Mouse (Mus musculus) forebrain, embryonic 12.5 days (tissue): ENCODE results near the gene Fto. TPM values are rescaled to one million over a fixed set of nuclear protein-coding genes. Genes with fewer than 3 reads are reported as not detected.
A peak's percentile ranks its signal among the peaks of the same experiment; 100 is the strongest.

Experiments used
- ATAC-seq: fragments of 200-750 bp; cut with Nextera tagmentation; 2 replicates; pipeline ENCODE4 v1.8.0; 2017; ENCODE audit warnings: moderate TSS enrichment; ENCODE audit not compliant: low FRiP score
- H3K27ac ChIP-seq: fragments of 300-500 bp; sonication (generic); 2 replicates; pipeline ENCODE4 v1.5.1; 2016; ENCODE audit warnings: mild to moderate bottlenecking
- H3K27me3 ChIP-seq: fragments of 300-500 bp; sonication (generic); 2 replicates; pipeline ENCODE4 v1.6.1; 2016; ENCODE audit warnings: mild to moderate bottlenecking
- H3K36me3 ChIP-seq: fragments of 300-500 bp; sonication (generic); replicated peaks from 2 replicates; pipeline ENCODE4 v1.6.1; 2016; ENCODE audit warnings: mild to moderate bottlenecking
- H3K4me1 ChIP-seq: fragments of 300-500 bp; sonication (generic); 2 replicates; pipeline ENCODE4 v1.6.1; 2016
- H3K4me2 ChIP-seq: fragments of 300-500 bp; sonication (generic); 2 replicates; pipeline ENCODE4 v1.6.1; 2016; ENCODE audit warnings: mild to moderate bottlenecking, moderate library complexity
- H3K4me3 ChIP-seq: fragments of 300-500 bp; sonication (generic); replicated peaks from 2 replicates; pipeline ENCODE4 v1.5.1; 2016; ENCODE audit warnings: mild to moderate bottlenecking
- H3K9ac ChIP-seq: fragments of 300-500 bp; sonication (generic); 2 replicates; pipeline ENCODE4 v1.6.1; 2016; ENCODE audit warnings: mild to moderate bottlenecking
- H3K9me3 ChIP-seq: fragments of 300-500 bp; sonication (generic); 2 replicates; pipeline ENCODE4 v1.6.1; 2016
- WGBS: fragments of 180-500 bp; shearing (Covaris S2); methylation state at CpG from one replicate; pipeline ENCODE4 v1.1.7; 2016; 5-methylcytosine and 5-hydroxymethylcytosine counted together
- polyA plus RNA-seq: library from polyadenylated mRNA; unstranded; fragments of >200 nt; fragmentation: Nextera tagmentation; extraction: Ambion mirVana; gene quantifications from 2 replicates; pipeline ENCODE4 v1.2.1, GENCODE M21; 2016

Gene Fto
- polyA plus RNA-seq, 1 experiment from 2014 or later: 105 TPM

DNA sequence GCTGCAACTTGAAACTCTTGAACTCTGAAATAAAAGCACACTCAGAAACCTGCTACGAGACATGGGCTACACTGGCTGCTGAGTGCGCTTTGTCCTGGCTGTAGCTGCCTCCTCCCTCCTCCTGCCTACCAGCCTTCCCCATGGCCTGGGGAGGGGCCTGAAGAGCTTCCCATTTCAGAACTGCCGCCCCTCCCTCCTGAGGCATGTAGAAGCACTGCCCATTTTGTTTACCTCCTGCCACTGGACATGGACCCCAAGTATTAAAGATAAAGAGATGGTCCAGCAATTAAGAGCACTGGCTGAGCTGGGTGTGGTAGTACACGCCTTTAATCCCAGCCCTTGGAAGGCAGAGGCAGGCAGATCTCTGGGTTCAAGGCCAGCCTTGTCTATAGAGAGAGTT, 322.1 kb downstream of the Fto start:
- H3K9ac ChIP-seq: no peak overlapping the region
- no peaks in the 10 kb centered on the region for H3K36me3 ChIP-seq
- H3K27ac ChIP-seq: no peak overlapping the region
- 91% methylated on average over 4 of the region's 4 CpGs for WGBS
- peaks cover 64% of the 10 kb centered on the region for H3K27me3 ChIP-seq
- no peak overlapping the region for H3K4me2 ChIP-seq
- ATAC-seq: no peak
- peaks cover 19% of the 10 kb centered on the region for H3K4me1 ChIP-seq
- no peak overlapping the region for H3K4me3 ChIP-seq
- no peaks in the 10 kb centered on the region for H3K9me3 ChIP-seq

DNA sequence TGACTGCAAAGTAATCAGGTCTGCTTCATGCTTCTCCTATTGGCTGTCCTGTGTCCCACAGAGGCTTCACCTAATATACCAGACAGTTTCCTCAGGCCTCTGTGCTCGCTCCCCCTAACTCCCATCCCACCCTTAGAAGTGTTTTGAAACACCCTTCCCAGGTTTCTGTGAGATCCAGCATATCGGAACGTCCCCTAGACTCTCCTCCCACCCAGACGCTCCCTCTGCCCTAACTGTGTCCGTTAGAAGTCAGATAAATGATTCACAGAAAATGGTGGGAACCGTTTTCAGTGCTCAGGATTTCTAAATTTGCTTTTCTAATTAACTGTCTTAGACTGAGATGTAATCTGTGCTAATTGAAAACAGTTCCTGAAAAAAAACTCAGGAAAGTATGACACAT, 323.6 kb downstream of the Fto start:
- no peak for ATAC-seq
- Histone ChIP-seq H3K9me3 (no peaks in the 10 kb centered on the region), H3K4me3 (no peak overlapping the region), H3K9ac (no peak overlapping the region), H3K4me2 (no peak overlapping the region), H3K36me3 (no peaks in the 10 kb centered on the region), H3K4me1 (peaks cover 12% of the 10 kb centered on the region; the same call in 1 of the 2 replicates), H3K27me3 (peaks cover 71% of the 10 kb centered on the region), H3K27ac (no peak overlapping the region)
- WGBS: 82% methylated on average over 6 of the region's 6 CpGs

DNA sequence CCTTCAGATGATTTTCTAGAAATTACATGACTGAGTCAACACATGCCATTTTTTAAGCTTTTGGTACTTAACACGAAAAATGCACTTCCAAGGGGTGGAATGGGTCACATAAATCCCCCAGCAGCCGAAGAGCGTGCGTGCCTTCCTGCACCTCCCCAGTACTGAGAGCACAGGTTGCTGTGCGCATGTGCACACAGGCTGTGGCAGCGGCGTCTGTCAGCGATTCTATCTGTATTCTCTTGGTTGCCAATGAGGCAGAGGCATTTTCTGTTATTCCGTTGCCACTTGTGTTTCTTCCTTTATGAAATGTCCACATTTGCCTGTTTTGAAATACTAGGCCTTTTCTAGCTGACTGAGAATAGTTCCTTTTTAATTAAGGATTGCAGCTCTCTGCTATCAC, 324.4 kb downstream of the Fto start:
- Histone ChIP-seq H3K4me2 (no peak overlapping the region), H3K9ac (no peak overlapping the region), H3K36me3 (no peaks in the 10 kb centered on the region), H3K4me1 (peaks cover 12% of the 10 kb centered on the region; the same call in 1 of the 2 replicates), H3K27ac (no peak overlapping the region), H3K9me3 (no peaks in the 10 kb centered on the region), H3K27me3 (peaks cover 70% of the 10 kb centered on the region), H3K4me3 (no peak overlapping the region)
- WGBS: 84% methylated on average over 9 of the region's 9 CpGs
- no peak for ATAC-seq

DNA sequence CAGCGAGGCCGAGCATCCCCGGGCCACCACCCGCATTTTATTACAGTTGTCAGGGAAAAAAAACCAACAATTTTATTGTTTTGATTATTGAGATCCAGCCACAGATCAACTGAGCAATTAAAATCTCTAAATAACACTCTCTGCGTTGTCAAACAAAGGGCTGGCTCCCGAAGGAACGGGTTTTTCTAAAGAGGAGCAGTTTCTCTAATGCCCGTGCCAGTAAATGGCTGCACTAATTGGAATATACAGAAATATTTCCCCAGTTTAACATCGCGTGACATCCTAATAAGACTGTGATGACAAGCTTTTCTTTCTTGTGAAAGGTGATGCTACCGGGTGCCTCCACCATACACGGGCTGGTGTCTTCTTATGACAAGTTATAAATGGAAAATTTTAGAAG, 324.9 kb downstream of the Fto start:
- Histone ChIP-seq H3K4me1 (peaks cover 12% of the 10 kb centered on the region; the same call in 1 of the 2 replicates), H3K4me2 (no peak overlapping the region), H3K9ac (no peak overlapping the region), H3K36me3 (no peaks in the 10 kb centered on the region), H3K4me3 (no peak overlapping the region), H3K27me3 (peaks cover 74% of the 10 kb centered on the region), H3K9me3 (no peaks in the 10 kb centered on the region), H3K27ac (no peak overlapping the region)
- 45% methylated on average over 12 of the region's 12 CpGs for WGBS
- ATAC-seq: no peak

DNA sequence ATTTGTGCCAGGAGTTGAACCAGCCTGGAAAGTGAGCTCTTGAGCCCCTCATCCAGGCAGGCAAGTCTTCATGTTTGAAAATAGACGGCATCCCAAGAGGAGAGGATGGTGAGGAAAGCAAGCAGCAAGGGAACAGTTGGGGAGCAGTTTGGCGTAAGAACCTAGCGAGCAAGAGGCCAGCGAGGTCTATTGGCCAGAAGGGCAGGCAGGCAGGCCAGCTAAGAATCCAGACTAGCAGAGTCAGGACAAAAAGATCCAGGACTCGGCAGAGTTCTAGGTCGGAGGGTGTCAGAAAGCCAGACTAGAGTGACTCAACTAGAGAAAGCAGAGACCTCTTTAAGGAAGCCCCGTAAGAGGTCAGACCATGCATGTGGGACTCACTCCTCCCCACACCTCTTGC, 327.1 kb downstream of the Fto start:
- Histone ChIP-seq H3K9me3 (no peaks in the 10 kb centered on the region), H3K4me1 (0 out of 2 replicates have a peak, but pooled peaks cover 10% of the 10 kb centered on the region), H3K9ac (no peak overlapping the region), H3K27ac (no peak overlapping the region), H3K4me2 (no peak overlapping the region), H3K36me3 (no peaks in the 10 kb centered on the region), H3K27me3 (peaks cover 74% of the 10 kb centered on the region), H3K4me3 (no peak overlapping the region)
- WGBS: 79% methylated on average over 7 of the region's 7 CpGs
- no peak for ATAC-seq

DNA sequence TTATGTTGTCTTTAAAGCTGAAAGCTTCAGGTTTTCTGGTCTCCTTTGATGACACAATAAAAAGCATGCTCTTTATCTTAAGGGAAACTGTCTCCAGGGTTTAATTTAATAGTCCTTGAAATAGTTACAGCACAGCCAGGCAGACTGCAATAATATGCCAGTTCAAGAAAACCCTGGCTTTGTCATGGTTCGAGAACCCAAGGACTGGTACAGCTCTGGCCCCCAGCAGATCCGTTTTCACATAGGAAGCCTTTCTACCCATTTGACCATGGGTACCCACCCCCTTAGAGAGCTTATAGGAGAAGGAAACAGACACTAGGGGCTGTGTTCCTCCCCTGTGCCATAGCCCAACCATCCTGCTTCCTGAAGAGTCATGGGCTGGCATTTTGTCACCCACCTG, 332.2 kb downstream of the Fto start:
- H3K27ac ChIP-seq: no peak overlapping the region
- H3K36me3 ChIP-seq: no peaks in the 10 kb centered on the region
- no peak overlapping the region for H3K4me3 ChIP-seq
- peaks cover 30% of the 10 kb centered on the region for H3K4me1 ChIP-seq
- 48% methylated on average over 2 of the region's 2 CpGs for WGBS
- no peak overlapping the region for H3K4me2 ChIP-seq
- ATAC-seq: no peak
- H3K9ac ChIP-seq: no peak overlapping the region
- H3K27me3 ChIP-seq: peaks cover 83% of the 10 kb centered on the region
- H3K9me3 ChIP-seq: no peaks in the 10 kb centered on the region

DNA sequence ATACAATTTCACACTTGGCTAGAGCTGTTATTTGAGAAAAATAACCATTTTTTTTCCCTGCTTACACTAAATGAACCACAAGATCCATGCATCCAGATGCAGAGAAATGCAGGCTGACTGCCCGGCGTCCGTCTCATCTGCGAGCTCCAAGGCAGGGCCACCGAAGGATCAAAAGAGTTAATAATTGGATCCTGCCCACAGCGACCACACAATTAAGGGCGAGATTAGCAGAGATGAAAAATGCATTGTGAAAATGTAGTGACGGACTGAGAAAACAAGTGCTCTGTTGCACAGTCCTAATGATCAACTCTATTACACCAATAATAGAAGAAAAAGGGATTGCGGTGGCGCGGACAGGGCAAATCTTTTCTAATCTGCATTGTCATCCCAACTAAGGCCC, 334.6 kb downstream of the Fto start:
- H3K4me1 ChIP-seq: peaks cover 34% of the 10 kb centered on the region
- no peak overlapping the region for H3K9ac ChIP-seq
- H3K36me3 ChIP-seq: no peaks in the 10 kb centered on the region
- peaks cover 83% of the 10 kb centered on the region for H3K27me3 ChIP-seq
- H3K9me3 ChIP-seq: no peaks in the 10 kb centered on the region
- H3K27ac ChIP-seq: no peak overlapping the region
- 4% methylated on average over 11 of the region's 11 CpGs for WGBS
- H3K4me3 ChIP-seq: no peak overlapping the region
- H3K4me2 ChIP-seq: 0 out of 2 replicates have a peak overlapping the region, but pooled peaks have one; percentile 8
- no peak for ATAC-seq

DNA sequence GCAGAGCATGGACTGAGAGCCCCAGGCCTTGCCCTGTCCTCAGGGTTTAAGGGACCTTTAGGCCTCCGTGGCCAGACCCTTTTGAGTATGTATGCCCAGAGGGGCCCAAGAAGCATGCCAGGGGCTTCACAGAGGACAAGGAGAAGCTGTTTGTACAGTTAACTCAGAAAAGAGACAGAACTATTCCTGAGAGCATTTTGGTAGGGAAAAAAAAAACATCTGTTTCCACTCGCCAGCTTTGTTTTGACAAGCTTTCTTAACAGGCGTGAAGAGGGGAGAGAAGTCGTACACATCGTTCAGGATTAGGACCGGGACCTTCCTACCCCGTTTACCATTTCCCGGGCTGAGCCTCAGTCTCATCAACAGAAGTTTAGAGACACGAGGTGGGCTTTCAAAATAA, 335.5 kb downstream of the Fto start:
- no peak for ATAC-seq
- WGBS: 16% methylated on average over 9 of the region's 9 CpGs
- Histone ChIP-seq H3K27ac (no peak overlapping the region), H3K9me3 (no peaks in the 10 kb centered on the region), H3K4me2 (no peak overlapping the region), H3K9ac (no peak overlapping the region), H3K36me3 (no peaks in the 10 kb centered on the region), H3K4me3 (no peak overlapping the region), H3K4me1 (peaks cover 40% of the 10 kb centered on the region), H3K27me3 (peaks cover 78% of the 10 kb centered on the region)

DNA sequence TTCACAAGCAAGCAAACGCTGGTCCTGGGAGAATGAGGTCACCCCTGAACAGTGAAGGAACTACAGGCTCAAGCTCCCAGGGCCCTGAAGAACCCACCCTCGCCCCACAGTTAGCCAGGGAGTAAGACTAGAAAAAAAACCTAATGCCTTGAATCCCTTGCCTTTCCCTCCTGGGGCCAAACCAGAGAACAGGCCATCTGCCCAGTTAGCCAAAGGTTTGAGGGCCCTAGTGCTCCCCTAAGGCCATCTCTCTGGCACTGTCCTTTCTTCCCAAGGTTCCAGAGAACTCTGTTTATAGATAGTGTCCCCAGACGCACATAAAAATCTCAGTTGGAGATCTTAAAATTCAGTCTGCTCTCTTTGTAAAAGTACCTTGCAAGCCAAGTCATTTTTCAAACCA, 340.2 kb downstream of the Fto start:
- H3K27me3 ChIP-seq: peaks cover 65% of the 10 kb centered on the region
- H3K4me1 ChIP-seq: peaks cover 19% of the 10 kb centered on the region
- no peak overlapping the region for H3K4me3 ChIP-seq
- no peak for ATAC-seq
- no peaks in the 10 kb centered on the region for H3K36me3 ChIP-seq
- no peaks in the 10 kb centered on the region for H3K9me3 ChIP-seq
- 54% methylated on average over 3 of the region's 3 CpGs for WGBS
- H3K9ac ChIP-seq: no peak overlapping the region
- no peak overlapping the region for H3K27ac ChIP-seq
- H3K4me2 ChIP-seq: no peak overlapping the region

DNA sequence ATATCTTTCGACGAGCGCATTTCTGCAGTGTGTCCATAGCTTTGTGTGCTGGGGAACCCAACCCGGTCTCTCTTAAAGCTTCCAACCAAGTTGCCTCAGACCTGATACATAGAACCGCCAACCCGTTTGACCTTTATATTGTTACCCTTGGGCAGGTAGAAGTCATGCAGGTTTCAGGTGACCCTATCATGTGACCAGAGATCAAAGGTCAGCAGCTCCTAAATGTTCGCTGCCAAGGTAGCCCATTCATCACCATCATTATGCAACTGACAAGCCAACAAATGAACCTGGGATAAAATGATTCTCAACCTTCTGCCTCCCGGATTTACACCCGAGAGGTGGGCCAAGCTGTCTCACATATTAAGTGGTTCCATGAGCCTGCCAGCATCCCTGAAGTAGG, 344.1 kb downstream of the Fto start:
- WGBS: 89% methylated on average over 9 of the region's 9 CpGs
- Histone ChIP-seq H3K4me2 (no peak overlapping the region), H3K4me1 (peaks cover 11% of the 10 kb centered on the region; the same call in 1 of the 2 replicates), H3K9ac (no peak overlapping the region), H3K27ac (no peak overlapping the region), H3K9me3 (no peaks in the 10 kb centered on the region), H3K4me3 (no peak overlapping the region), H3K36me3 (no peaks in the 10 kb centered on the region), H3K27me3 (peaks cover 30% of the 10 kb centered on the region)
- ATAC-seq: no peak

DNA sequence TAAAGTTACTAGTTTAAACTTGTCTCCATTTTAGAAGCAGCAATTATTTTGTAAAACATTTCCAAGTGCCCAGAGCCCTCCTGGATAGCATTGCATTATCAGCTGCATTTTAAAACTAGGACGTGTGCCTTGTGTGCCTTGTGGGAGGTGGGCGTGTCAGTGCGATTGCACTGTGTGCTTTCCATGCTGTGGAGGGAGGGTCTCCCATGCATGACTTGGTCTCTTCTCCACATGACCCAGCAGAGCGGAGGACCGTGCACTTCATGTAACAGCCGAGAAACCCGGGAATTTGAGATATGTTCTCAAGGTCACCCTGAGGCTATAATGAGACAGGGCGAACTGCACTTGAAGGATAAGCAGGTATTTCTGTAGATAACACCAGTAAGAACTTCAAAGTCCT, 347.6 kb downstream of the Fto start:
- H3K27me3 ChIP-seq: peaks cover 8% of the 10 kb centered on the region; the same call in 1 of the 2 replicates
- 86% methylated on average over 8 of the region's 8 CpGs for WGBS
- no peak overlapping the region for H3K4me3 ChIP-seq
- H3K27ac ChIP-seq: no peak overlapping the region
- peaks cover 15% of the 10 kb centered on the region for H3K4me1 ChIP-seq
- no peak for ATAC-seq
- no peaks in the 10 kb centered on the region for H3K36me3 ChIP-seq
- H3K4me2 ChIP-seq: no peak overlapping the region
- no peaks in the 10 kb centered on the region for H3K9me3 ChIP-seq
- no peak overlapping the region for H3K9ac ChIP-seq

DNA sequence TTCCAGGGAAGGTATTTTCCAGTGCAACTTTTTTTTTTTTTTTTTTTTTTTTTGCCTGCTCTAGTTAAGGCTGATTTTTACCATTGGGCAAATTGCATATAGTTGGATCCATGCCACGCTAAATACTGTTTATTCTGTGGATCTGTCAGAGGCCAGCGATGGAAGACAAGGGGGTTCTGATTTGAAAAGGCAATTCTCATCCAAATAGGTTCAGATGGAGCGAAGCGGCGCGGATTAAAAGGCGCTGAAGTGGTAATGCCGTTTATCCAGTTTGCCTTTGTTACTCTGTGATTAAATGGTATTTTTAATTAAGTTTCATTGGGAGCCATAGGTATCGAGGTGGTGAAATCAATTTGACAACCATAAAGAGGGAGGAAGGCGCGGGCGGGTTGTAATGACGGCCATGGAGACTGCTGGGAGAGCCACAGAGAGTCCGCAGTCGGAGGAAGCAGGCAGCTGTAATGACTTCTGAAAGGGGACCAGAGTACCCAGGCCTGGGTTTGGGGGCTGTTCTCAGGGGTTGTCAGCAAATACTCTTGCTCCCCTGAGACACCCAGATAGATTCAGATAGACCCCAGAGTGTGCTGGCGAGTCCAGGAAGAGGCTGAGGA, 356.2 kb downstream of the Fto start:
- no peak overlapping the region for H3K27ac ChIP-seq
- no peaks in the 10 kb centered on the region for H3K9me3 ChIP-seq
- H3K4me1 ChIP-seq: peaks cover 33% of the 10 kb centered on the region
- H3K36me3 ChIP-seq: peaks cover 5% of the 10 kb centered on the region
- no peak overlapping the region for H3K4me2 ChIP-seq
- ATAC-seq: no peak; the same call in 1 of the 2 replicates
- H3K27me3 ChIP-seq: peaks cover 21% of the 10 kb centered on the region
- no peak overlapping the region for H3K9ac ChIP-seq
- 63% methylated on average over 16 of the region's 16 CpGs for WGBS
- no peak overlapping the region for H3K4me3 ChIP-seq

DNA sequence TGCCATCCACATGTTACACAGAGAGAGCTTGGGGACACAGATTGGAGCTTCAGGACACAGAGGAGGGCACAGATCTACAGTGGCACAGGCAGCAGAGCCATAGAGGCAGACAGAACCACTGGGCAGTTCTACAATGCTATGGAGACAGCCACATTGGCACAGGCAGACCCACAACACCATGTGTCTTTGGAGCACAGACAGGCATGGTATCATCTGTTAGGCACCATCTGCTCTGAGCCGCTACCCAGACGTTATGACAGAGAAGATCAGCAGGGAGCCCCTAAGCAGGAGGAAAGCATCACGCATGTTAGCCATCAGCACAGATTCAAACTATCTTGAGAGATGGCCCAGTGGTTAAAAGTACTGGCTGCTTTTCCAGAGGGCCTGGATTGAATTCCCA, 363.6 kb downstream of the Fto start:
- WGBS: 73% methylated on average over 3 of the region's 3 CpGs
- peaks cover 38% of the 10 kb centered on the region for H3K27me3 ChIP-seq

More for the DNA sequence above, 363.6 kb downstream of the Fto start:
- ATAC-seq: no peak
- no peak overlapping the region for H3K9ac ChIP-seq
- no peak overlapping the region for H3K27ac ChIP-seq
- no peak overlapping the region for H3K4me3 ChIP-seq
- H3K9me3 ChIP-seq: no peaks in the 10 kb centered on the region
- H3K36me3 ChIP-seq: no peaks in the 10 kb centered on the region
- H3K4me2 ChIP-seq: no peak overlapping the region
- H3K4me1 ChIP-seq: peaks cover 21% of the 10 kb centered on the region
